Mouse (Mus musculus) c-Kit-positive CD71-positive TER-119-positive erythroid progenitor cells, embryonic 14.5 days (primary cell): ENCODE measurements at regions not wholly inside any gene's neighbourhood (a gene's known extent, or its start where the extent isn't known, plus 50 kb on each side); places are given as distances from the start of the nearest gene placed in this dataset.
"Not testable (repeated sequence)": the region's sequence is repeated elsewhere in the genome, so short reads cannot be mapped to it uniquely, and the experiment has no call there.

Source experiments
- DNase-seq: peaks from one replicate; pipeline ENCODE4 v3.0.0-alpha.2; 2013; ENCODE audit warnings: low spot score

DNA sequence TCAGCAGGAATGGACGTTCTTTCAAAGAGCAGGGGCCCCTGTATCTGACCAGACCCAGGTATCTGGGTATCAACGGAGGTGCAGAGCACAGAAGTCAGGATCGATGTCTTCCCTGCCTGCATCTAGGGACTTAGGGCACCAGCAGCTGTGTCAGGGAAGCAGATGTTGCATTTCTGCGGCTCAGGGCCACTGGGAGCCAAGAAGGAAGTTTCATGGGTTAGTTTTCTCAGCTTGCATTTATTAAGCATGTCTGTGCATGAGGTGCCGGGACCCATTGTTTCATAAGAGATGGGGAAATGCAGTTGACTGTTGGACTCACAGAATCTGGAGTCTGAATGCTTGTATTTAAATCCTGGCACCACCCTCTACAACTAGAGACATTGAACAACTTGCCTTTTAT, 71.3 kb upstream of the Spon1 start:
- DNase-seq = no peak

DNA sequence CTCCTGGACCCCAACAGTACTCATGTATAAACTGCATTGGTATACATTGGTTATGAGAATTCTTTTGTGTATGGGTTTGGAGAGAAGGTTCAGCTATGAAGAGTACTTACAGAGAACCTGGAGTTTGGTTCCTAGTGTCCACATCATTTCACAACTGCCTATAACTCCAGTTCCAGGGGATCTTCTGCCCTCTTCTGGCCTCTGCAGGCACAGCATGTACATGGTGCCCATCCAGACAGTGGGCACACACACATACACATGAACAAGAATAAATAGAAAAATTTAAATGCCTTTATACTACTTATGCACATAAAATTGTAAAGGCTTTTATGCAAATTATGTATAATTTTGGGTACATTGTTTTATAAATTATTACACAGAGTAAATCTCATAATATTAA, 59.9 kb upstream of the Spon1 start:
- DNase-seq = no peak

DNA sequence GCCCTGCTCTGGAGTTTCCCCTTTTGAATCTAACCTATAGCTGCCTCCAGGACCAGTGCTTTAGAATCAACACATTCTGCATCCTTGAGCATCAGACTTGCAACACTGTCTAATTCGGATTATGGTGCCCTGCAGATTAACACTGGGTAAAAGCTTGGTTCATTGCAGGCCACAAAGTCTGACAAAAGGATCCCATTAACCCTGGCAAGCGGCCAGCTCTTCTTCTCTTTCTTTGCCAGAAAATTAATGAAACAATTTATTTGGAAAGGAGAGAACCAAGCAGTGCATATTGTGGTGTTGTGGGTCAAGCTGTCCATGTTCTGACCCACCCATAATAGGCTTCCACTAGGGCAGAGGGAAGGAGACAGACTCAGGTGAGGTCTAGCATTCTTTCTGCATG, 58.2 kb upstream of the Spon1 start:
- no peak for DNase-seq

DNA sequence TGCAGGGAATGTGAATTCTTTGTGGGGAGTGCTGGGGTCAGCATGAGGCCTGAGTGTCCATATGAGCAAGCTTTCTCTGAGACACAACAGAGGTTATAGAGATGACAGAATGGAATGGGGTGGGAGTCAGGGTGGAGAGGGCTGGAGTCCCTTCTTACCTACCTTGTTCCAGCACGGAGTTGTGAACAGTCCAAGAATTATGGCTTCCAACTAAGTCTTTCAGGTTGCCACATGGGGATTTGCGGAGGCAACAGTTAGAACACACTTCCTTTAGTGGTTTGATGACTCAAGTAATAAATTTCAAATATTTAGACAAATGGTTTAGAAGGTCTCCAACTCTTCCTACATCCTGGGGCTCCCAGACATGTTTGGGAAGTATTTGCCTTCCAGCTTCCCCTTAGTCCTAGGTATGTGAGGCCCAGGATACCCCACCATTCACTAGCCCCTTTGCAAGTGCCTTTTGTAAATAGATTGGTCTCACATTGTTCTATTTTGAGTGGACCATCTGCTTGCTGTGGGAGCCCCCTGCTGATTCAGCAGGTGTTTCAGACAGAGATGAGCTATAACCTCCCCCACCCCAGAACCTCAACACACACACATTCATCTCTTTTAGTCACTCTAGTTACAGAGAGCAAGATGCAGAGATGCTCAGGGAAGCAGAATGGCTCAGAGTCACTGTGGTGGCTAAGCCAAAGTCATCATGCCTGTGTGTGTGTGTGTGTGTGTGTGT, 55.1 kb upstream of the Spon1 start:
- DNase-seq = no peak

DNA sequence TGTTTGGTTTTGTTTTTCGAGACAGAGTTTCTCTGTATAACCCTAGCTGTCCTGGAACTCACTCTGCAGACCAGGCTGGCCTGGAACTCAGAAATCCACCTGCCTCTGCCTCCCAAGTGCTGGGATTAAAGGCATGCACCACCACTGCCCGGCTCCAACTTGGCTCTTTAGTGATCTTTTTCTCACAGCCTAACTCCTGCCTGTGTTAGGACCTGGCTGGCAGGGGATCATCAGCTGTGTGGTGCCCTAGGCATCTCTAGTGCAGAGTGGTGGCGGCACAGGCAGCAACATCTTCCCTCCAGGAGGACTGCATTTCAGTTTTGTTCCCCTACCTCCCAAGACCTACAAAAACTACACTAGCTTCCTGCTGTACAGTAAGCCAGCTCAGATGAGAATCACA, 54.4 kb upstream of the Spon1 start:
- not testable (repeated sequence) for DNase-seq
